Mouse (Mus musculus) embryonic facial prominence, embryonic 15.5 days (tissue): ENCODE measurements around the gene Sh3pxd2a. TPM values are rescaled to one million over a fixed set of nuclear protein-coding genes. Genes with fewer than 3 reads are reported as not detected.

Experiments
- ATAC-seq: fragments of 200-750 bp; cut with Nextera tagmentation; 2 replicates; pipeline ENCODE4 v1.8.0; 2017; ENCODE audit warnings: low read depth, moderate TSS enrichment; ENCODE audit not compliant: insufficient number of reproducible peaks, low FRiP score, low TSS enrichment
- H3K27ac ChIP-seq: fragments of 300-500 bp; sonication (generic); replicated peaks from 2 replicates; pipeline ENCODE4 v1.5.1; 2015; ENCODE audit warnings: mild to moderate bottlenecking, inconsistent platforms
- H3K27me3 ChIP-seq: fragments of 300-500 bp; sonication (generic); 2 replicates; pipeline ENCODE4 v1.6.1; 2015; ENCODE audit warnings: inconsistent platforms
- H3K36me3 ChIP-seq: fragments of 300-500 bp; sonication (generic); 2 replicates; pipeline ENCODE4 v1.6.1; 2015; ENCODE audit warnings: mild to moderate bottlenecking, inconsistent platforms
- H3K4me1 ChIP-seq: fragments of 300-500 bp; sonication (generic); 2 replicates; pipeline ENCODE4 v1.6.1; 2015; ENCODE audit warnings: inconsistent platforms
- H3K4me2 ChIP-seq: fragments of 300-500 bp; sonication (generic); replicated peaks from 2 replicates; pipeline ENCODE4 v1.6.1; 2015; ENCODE audit warnings: mild to moderate bottlenecking, inconsistent platforms
- H3K4me3 ChIP-seq: fragments of 300-500 bp; sonication (generic); replicated peaks from 2 replicates; pipeline ENCODE4 v1.5.1; 2015; ENCODE audit warnings: mild to moderate bottlenecking, inconsistent platforms
- H3K9ac ChIP-seq: fragments of 300-500 bp; sonication (generic); 2 replicates; pipeline ENCODE4 v1.6.1; 2015; ENCODE audit warnings: inconsistent platforms
- H3K9me3 ChIP-seq: fragments of 300-500 bp; sonication (generic); replicated peaks from 2 replicates; pipeline ENCODE4 v1.6.1; 2016; ENCODE audit warnings: inconsistent platforms
- WGBS: fragments of 180-500 bp; shearing (Covaris S2); methylation state at CpG from one replicate; pipeline ENCODE4 v1.1.7; 2015; 5-methylcytosine and 5-hydroxymethylcytosine counted together
- polyA plus RNA-seq: library from polyadenylated mRNA; unstranded; fragments of >200 nt; fragmentation: Nextera tagmentation; extraction: Ambion mirVana; gene quantifications from 2 replicates; pipeline ENCODE4 v1.2.1, GENCODE M21; 2015

Sh3pxd2a gene
- polyA plus RNA-seq, 1 experiment from 2014 or later, result 15.8 TPM

- Histone ChIP-seq H3K9ac (no peak overlapping the region), H3K4me3 (no peak overlapping the region), H3K4me2 (no peak overlapping the region), H3K4me1 (no peaks in the 10 kb centered on the region), H3K27ac (0 out of 2 replicates have a peak overlapping the region, but pooled peaks have one; percentile 60), H3K27me3 (no peaks in the 10 kb centered on the region), H3K9me3 (no peaks in the 10 kb centered on the region), H3K36me3 (no peaks in the 10 kb centered on the region)
- WGBS, result 79% methylated on average over 8 of the region's 8 CpGs
- peak; percentile 78 for ATAC-seq
These were observed 241.9 kb downstream of the Sh3pxd2a start for GRCm38 (mm10) chr19:47222154-47222840.

GRCm38 (mm10) chr19:47221500-47222153 is 242.6 kb downstream of the Sh3pxd2a start:
- WGBS, result 68% methylated on average over 7 of the region's 7 CpGs
- H3K27me3 ChIP-seq, result no peaks in the 10 kb centered on the region
- no peak for ATAC-seq
- H3K27ac ChIP-seq, result 0 out of 2 replicates have a peak overlapping the region, but pooled peaks have one; percentile 11
- H3K4me3 ChIP-seq, result no peak overlapping the region
- H3K9me3 ChIP-seq, result no peaks in the 10 kb centered on the region
- H3K4me1 ChIP-seq, result no peaks in the 10 kb centered on the region
- H3K9ac ChIP-seq, result no peak overlapping the region
- no peak overlapping the region for H3K4me2 ChIP-seq
- H3K36me3 ChIP-seq, result no peaks in the 10 kb centered on the region

GRCm38 (mm10) chr19:47221006-47221405 is 243.2 kb downstream of the Sh3pxd2a start:
- Histone ChIP-seq H3K27me3 (no peaks in the 10 kb centered on the region), H3K4me1 (no peaks in the 10 kb centered on the region), H3K36me3 (no peaks in the 10 kb centered on the region), H3K4me2 (no peak overlapping the region), H3K9ac (no peak overlapping the region), H3K4me3 (no peak overlapping the region), H3K27ac (no peak overlapping the region), H3K9me3 (no peaks in the 10 kb centered on the region)
- ATAC-seq, result no peak
- 76% methylated on average over 4 of the region's 4 CpGs for WGBS

GRCm38 (mm10) chr19:47220232-47220631 is 244.0 kb downstream of the Sh3pxd2a start:
- Histone ChIP-seq H3K27ac (no peak overlapping the region), H3K4me2 (no peak overlapping the region), H3K27me3 (no peaks in the 10 kb centered on the region), H3K9me3 (no peaks in the 10 kb centered on the region), H3K4me1 (no peaks in the 10 kb centered on the region), H3K36me3 (no peaks in the 10 kb centered on the region), H3K4me3 (no peak overlapping the region), H3K9ac (no peak overlapping the region)
- WGBS, result 96% methylated on average over 2 of the region's 2 CpGs
- ATAC-seq, result no peak

GRCm38 (mm10) chr19:47219622-47220021 is 244.6 kb downstream of the Sh3pxd2a start:
- Histone ChIP-seq H3K27me3 (no peaks in the 10 kb centered on the region), H3K4me3 (no peak overlapping the region), H3K9ac (no peak overlapping the region), H3K9me3 (no peaks in the 10 kb centered on the region), H3K27ac (no peak overlapping the region), H3K4me2 (no peak overlapping the region), H3K4me1 (no peaks in the 10 kb centered on the region), H3K36me3 (no peaks in the 10 kb centered on the region)
- no peak for ATAC-seq
- 71% methylated on average over 4 of the region's 4 CpGs for WGBS

GRCm38 (mm10) chr19:47216766-47217165 is 247.4 kb downstream of the Sh3pxd2a start:
- 75% methylated on average over 5 of the region's 5 CpGs for WGBS
- H3K36me3 ChIP-seq, result no peaks in the 10 kb centered on the region
- H3K4me3 ChIP-seq, result no peak overlapping the region
- H3K4me1 ChIP-seq, result no peaks in the 10 kb centered on the region
- ATAC-seq, result no peak
- no peak overlapping the region for H3K27ac ChIP-seq
- no peak overlapping the region for H3K4me2 ChIP-seq
- no peaks in the 10 kb centered on the region for H3K27me3 ChIP-seq
- H3K9ac ChIP-seq, result no peak overlapping the region
- H3K9me3 ChIP-seq, result no peaks in the 10 kb centered on the region

- H3K4me3 ChIP-seq, result no peak overlapping the region
- no peaks in the 10 kb centered on the region for H3K9me3 ChIP-seq
- H3K4me2 ChIP-seq, result no peak overlapping the region
- no peak overlapping the region for H3K9ac ChIP-seq
- H3K27ac ChIP-seq, result no peak overlapping the region
- no peaks in the 10 kb centered on the region for H3K36me3 ChIP-seq
- H3K4me1 ChIP-seq, result no peaks in the 10 kb centered on the region
- ATAC-seq, result no peak
- H3K27me3 ChIP-seq, result no peaks in the 10 kb centered on the region
- 54% methylated on average over 1 of the region's 1 CpGs for WGBS
These were observed 250.7 kb downstream of the Sh3pxd2a start for GRCm38 (mm10) chr19:47213470-47213869.

- Histone ChIP-seq H3K4me1 (no peaks in the 10 kb centered on the region), H3K27me3 (no peaks in the 10 kb centered on the region)
- 81% methylated on average over 7 of the region's 7 CpGs for WGBS
These were observed 251.8 kb downstream of the Sh3pxd2a start for GRCm38 (mm10) chr19:47212401-47212800.

GRCm38 (mm10) chr19:47211609-47212312 is 252.4 kb downstream of the Sh3pxd2a start:
- ATAC-seq, result no peak
- Histone ChIP-seq H3K4me3 (no peak overlapping the region), H3K4me2 (no peak overlapping the region), H3K9me3 (no peaks in the 10 kb centered on the region), H3K27me3 (no peaks in the 10 kb centered on the region), H3K27ac (no peak overlapping the region), H3K4me1 (no peaks in the 10 kb centered on the region), H3K36me3 (no peaks in the 10 kb centered on the region), H3K9ac (no peak overlapping the region)
- WGBS, result 59% methylated on average over 10 of the region's 10 CpGs

More at GRCm38 (mm10) chr19:47212401-47212800, 251.8 kb downstream of the Sh3pxd2a start:
- Histone ChIP-seq H3K9ac (no peak overlapping the region), H3K4me2 (no peak overlapping the region), H3K27ac (no peak overlapping the region), H3K4me3 (no peak overlapping the region), H3K36me3 (no peaks in the 10 kb centered on the region), H3K9me3 (no peaks in the 10 kb centered on the region)
- ATAC-seq, result no peak

GRCm38 (mm10) chr19:47210432-47210831 is 253.8 kb downstream of the Sh3pxd2a start:
- no peaks in the 10 kb centered on the region for H3K9me3 ChIP-seq
- no peaks in the 10 kb centered on the region for H3K36me3 ChIP-seq
- H3K9ac ChIP-seq, result no peak overlapping the region
- H3K27me3 ChIP-seq, result no peaks in the 10 kb centered on the region
- no peak for ATAC-seq
- no peak overlapping the region for H3K4me2 ChIP-seq
- no peak overlapping the region for H3K27ac ChIP-seq
- no peak overlapping the region for H3K4me3 ChIP-seq
- 92% methylated on average over 4 of the region's 4 CpGs for WGBS
- H3K4me1 ChIP-seq, result no peaks in the 10 kb centered on the region
